Mouse (Mus musculus) liver, embryonic 14.5 days (tissue): ENCODE data around the gene Met.

Experiments
- CTCF ChIP-seq: IDR thresholded peaks from 2 replicates; pipeline ENCODE4 v1.5.1; 2016; ENCODE audit warnings: antibody characterized with exemption, low read depth, control low read depth
- EP300 ChIP-seq: IDR thresholded peaks from 2 replicates; pipeline ENCODE4 v1.6.1; 2016; ENCODE audit warnings: antibody characterized with exemption, low read depth

DNA sequence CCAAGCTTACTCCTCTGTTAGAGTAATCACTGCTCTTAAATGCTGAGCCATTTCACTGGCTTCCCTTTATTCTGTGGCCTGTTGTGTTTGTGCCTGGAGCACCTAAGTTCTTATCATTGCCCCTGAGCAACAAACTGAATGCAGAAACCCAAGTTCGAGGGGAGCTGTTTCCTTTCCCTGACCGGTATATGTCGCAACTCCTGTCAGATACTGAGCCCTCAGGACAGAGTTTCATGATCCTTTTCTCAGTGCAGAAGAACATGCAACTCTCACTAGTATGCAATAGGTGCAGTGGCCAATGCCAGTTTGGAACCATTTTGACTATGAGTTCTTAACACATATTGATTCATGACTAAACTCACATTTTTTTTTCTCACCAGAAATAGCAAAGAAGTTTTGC lies 2.9 kb downstream of the Met start:
- TF ChIP-seq CTCF: no peak
- TF ChIP-seq EP300: no peak
